ENCODE assay signal across 10 mouse cellular contexts in the genomic region with DNA sequence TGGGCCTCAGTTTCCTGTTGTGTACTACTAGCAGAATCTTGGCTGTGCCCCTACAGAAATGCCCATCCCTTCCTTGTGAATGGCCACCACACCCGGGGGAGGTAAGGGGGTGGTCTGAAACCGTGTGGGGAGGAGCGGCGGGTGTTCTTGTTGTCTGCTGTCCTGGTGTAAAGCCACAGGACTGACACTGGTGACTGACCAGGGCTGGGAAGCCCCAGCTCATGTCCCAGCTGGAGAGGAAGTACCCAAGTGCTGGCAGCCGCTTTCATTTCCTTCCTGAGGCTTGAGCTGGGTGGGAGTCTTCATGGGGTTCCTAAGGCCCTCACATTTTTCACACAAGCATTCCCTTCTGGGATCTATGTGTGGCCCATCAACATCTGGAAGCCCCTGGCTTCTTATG.
DNase-seq lines count a peak whose midpoint lies in the region; ATAC-seq and TF ChIP-seq lines count a peak whose summit lies in the region.
"Had no signal": no experiment of that assay in that cellular context is flagged by ENCODE, and none has a peak within 500 bp of the region (broad histone marks: within the 10 kb centered on the region; RNA-seq: fewer than 3 reads in every experiment).

No protein-coding gene starts in this region.

- no peaks in the 10 kb centered on the region; the same call in 1 of the 2 replicates for H3K36me3 ChIP-seq in kidney, adult 2 months (ENCODE audit: control insufficient read depth, insufficient read depth, low read length)
- peaks cover 10% of the 10 kb centered on the region; the same call in 1 of the 2 replicates for H3K36me3 ChIP-seq in kidney, embryonic 14.5 days (ENCODE audit: control insufficient read depth, insufficient read depth, low read length)
- 0 out of 2 replicates have a peak, but pooled peaks cover 6% of the 10 kb centered on the region for H3K36me3 ChIP-seq in embryonic facial prominence, embryonic 15.5 days

- H3K9me3 ChIP-seq in kidney, embryonic 14.5 days (ENCODE audit: control insufficient read depth, low read length): no peaks in the 10 kb centered on the region
- no peaks in the 10 kb centered on the region for H3K9me3 ChIP-seq in embryonic facial prominence, embryonic 15.5 days (replicated peaks)
- H3K9me3 ChIP-seq: limb, embryonic 13.5 days had no signal

- WGBS in kidney, adult 2 months: 52% methylated on average over 5 of the region's 5 CpGs
- 54% methylated on average over 5 of the region's 5 CpGs for WGBS in kidney, embryonic 14.5 days
- 65% methylated on average over 5 of the region's 5 CpGs for WGBS in embryonic facial prominence, embryonic 15.5 days

- peaks cover 39% of the 10 kb centered on the region for H3K4me1 ChIP-seq in kidney, adult 2 months (ENCODE audit: control insufficient read depth, insufficient read depth, low read length)
- peaks cover 49% of the 10 kb centered on the region for H3K4me1 ChIP-seq in kidney, embryonic 14.5 days (ENCODE audit: control insufficient read depth, insufficient read depth, low read length)
- peaks cover 68% of the 10 kb centered on the region for H3K4me1 ChIP-seq in embryonic facial prominence, embryonic 15.5 days

- no peak overlapping the region for H3K4me2 ChIP-seq in kidney, embryonic 14.5 days (replicated peaks; ENCODE audit: low read depth, low read length)
- H3K4me2 ChIP-seq in embryonic facial prominence, embryonic 15.5 days (replicated peaks): no peak overlapping the region
- H3K4me2 ChIP-seq: limb, embryonic 13.5 days had no signal

- H3K9ac ChIP-seq in kidney, embryonic 14.5 days (ENCODE audit: low read depth, low read length): no peak overlapping the region
- H3K9ac ChIP-seq in embryonic facial prominence, embryonic 15.5 days: no peak overlapping the region
- H3K9ac ChIP-seq: limb, embryonic 13.5 days had no signal

- H3K27ac ChIP-seq in kidney, adult 2 months (ENCODE audit: insufficient read depth, low read depth, low read length): no peak overlapping the region
- H3K27ac ChIP-seq in kidney, embryonic 14.5 days (ENCODE audit: low read depth, low read length): no peak overlapping the region
- H3K27ac ChIP-seq in embryonic facial prominence, embryonic 15.5 days (replicated peaks): peak overlapping the region; percentile 28; the same call in 1 of the 2 replicates
- H3K27ac ChIP-seq: limb, embryonic 13.5 days had no signal

- ATAC-seq in kidney, embryonic 14.5 days (ENCODE audit: low FRiP score, low TSS enrichment): no peak
- no peak for ATAC-seq in embryonic facial prominence, embryonic 15.5 days (ENCODE audit: insufficient number of reproducible peaks, low FRiP score, low TSS enrichment, low read depth)

- DNase-seq in kidney, adult 2 months: peak; percentile 54
- peak; percentile 32 to 48 for DNase-seq in B cell, adult 2 months
- DNase-seq in lung, postnatal 25 days (ENCODE audit: low spot score): peak; percentile 68
- no peak for DNase-seq in urinary bladder, postnatal 36 days (ENCODE audit: low spot score in 2 of 2)
- DNase-seq in retina, embryonic 14.5 days (ENCODE audit: low spot score): no peak
- no peak for DNase-seq in cerebellum, adult 11 months
- DNase-seq: thymus, adult 18-20 months had no signal

- no peaks in the 10 kb centered on the region for H3K27me3 ChIP-seq in kidney, adult 2 months (replicated peaks; ENCODE audit: control insufficient read depth, insufficient read depth, low read length)
- H3K27me3 ChIP-seq in kidney, embryonic 14.5 days (ENCODE audit: control insufficient read depth, insufficient read depth, low read length): no peaks in the 10 kb centered on the region
- no peaks in the 10 kb centered on the region for H3K27me3 ChIP-seq in embryonic facial prominence, embryonic 15.5 days
- H3K27me3 ChIP-seq: limb, embryonic 13.5 days had no signal

- no peak for TF ChIP-seq POLR2A in kidney, adult 2 months (IDR thresholded peaks at IDR 0.05; ENCODE audit: low read depth, low read length)

- H3K4me3 ChIP-seq in kidney, adult 2 months (ENCODE audit: insufficient read depth, low read depth, low read length): no peak overlapping the region
- H3K4me3 ChIP-seq in kidney, embryonic 14.5 days (ENCODE audit: low read length): no peak overlapping the region
- H3K4me3 ChIP-seq in embryonic facial prominence, embryonic 15.5 days (replicated peaks): no peak overlapping the region
- H3K4me3 ChIP-seq: limb, embryonic 13.5 days had no signal

- no peak for TF ChIP-seq CTCF in kidney, adult 2 months (conservative IDR thresholded peaks at IDR 0.05; ENCODE audit: insufficient read depth, insufficient read length, low read depth, low read length)

Comparison
In these comparisons a context has a peak if more than half of its experiments do, and no peak if none do; other contexts are left out.
1. DNase-seq: peak in kidney, adult 2 months (single experiment), B cell, adult 2 months (2 of 2) and lung, postnatal 25 days (single experiment); none in urinary bladder, postnatal 36 days (0 of 2), retina, embryonic 14.5 days (single experiment) and cerebellum, adult 11 months (single experiment).